Mouse (Mus musculus): ENCODE results near the gene 4933407L21Rik.

Gene 4933407L21Rik

GRCm38 (mm10) chr1:85928057-85928687 is at the start of gene 4933407L21Rik:
4933407L21Rik (plus strand) TSS chr1:85928483.
- no peak for DNase-seq (ENCODE audit: low spot score)

- DNase-seq (ENCODE audit: low spot score): no peak
These were observed 46.3 kb upstream of the 4933407L21Rik start for GRCm38 (mm10) chr1:85882003-85882402.

DNA sequence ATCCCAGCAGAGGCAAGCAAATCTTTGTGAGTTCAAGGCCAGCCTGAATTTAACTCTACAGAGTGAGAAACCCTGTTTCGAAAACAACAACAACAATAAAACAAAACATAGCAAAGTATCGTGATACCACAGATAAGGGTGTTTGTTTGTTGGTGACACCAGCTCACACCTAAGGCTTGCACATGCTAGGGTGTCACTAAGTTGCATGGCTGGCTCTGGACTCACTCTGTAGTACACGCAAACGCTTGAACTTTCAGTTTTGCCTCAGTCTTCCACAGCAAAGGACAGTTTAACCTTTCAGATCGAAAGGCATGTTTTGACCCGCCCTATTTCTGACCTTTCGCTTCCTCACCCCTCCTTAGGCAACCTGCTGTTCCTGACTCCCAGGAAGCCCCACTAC is 41.1 kb upstream of the 4933407L21Rik start:
- no peak for DNase-seq (ENCODE audit: low spot score)

GRCm38 (mm10) chr1:85894231-85894747 is 34.0 kb upstream of the 4933407L21Rik start, which contains the start of gene Itm2c:
Itm2c (plus strand) TSS chr1:85894281.
- peak; percentile 83 for DNase-seq (ENCODE audit: low spot score)

- peak; percentile 22 for DNase-seq (ENCODE audit: low spot score)
These were observed 33.4 kb upstream of the 4933407L21Rik start for GRCm38 (mm10) chr1:85894748-85895360.

DNA sequence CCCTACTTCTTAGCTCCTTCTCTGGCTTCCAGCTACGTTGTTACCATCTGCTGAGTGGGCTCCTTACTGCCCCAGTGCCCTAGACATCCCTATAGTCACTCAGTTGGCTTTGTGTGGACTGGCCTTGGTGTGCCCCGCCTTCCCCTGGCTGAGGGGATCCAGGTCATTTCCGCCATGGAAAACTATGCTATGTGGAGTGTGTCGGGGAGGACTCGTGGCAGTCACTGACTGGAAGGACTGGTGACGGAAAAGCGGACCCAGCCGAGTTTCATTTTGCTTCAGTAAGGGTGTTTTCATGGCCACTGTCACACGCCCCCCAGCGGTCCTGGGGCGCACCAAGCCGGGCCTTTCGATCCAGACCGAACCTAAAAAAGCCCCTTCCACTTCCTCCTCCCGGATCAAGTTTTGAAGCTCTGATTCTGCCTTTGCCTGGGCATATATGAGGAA is 32.9 kb upstream of the 4933407L21Rik start:
- DNase-seq (ENCODE audit: low spot score): peak; percentile 36

GRCm38 (mm10) chr1:85896110-85896509 is 32.2 kb upstream of the 4933407L21Rik start:
- DNase-seq (ENCODE audit: low spot score): no peak

- no peak for DNase-seq (ENCODE audit: low spot score)
These were observed 31.2 kb upstream of the 4933407L21Rik start for GRCm38 (mm10) chr1:85896781-85897700.

GRCm38 (mm10) chr1:85897901-85898760 is 30.2 kb upstream of the 4933407L21Rik start:
- no peak for DNase-seq (ENCODE audit: low spot score)

DNA sequence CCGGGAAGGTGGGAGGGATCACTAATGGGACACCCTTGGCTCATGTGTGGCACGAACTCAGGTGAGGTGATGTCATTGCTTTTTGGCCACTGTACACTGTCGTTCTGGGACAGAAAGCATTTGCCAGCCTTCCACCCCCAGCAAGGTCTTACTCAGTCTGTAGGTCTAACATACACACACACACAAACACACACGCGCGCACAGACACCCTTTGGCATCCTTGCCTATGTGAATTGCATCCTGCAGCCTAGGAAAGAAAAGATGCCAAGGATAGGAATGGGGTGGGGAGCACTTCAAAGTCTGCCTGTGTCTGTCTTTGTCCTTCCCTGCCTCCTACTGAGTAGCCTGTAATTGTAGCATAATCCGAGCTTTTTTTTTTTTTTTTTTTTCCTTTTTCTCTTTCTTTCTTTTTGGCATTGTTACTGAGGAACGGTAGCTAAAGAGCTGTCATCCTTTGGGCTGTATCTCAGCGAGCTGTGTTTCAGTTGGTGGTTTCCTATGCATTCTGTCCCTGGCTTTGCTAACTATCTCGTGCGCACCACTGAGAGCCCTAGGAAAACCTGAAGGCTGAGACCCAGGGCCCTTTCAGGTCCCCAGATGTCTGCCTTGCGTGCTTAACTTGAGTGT is 29.4 kb upstream of the 4933407L21Rik start:
- no peak for DNase-seq (ENCODE audit: low spot score)

DNA sequence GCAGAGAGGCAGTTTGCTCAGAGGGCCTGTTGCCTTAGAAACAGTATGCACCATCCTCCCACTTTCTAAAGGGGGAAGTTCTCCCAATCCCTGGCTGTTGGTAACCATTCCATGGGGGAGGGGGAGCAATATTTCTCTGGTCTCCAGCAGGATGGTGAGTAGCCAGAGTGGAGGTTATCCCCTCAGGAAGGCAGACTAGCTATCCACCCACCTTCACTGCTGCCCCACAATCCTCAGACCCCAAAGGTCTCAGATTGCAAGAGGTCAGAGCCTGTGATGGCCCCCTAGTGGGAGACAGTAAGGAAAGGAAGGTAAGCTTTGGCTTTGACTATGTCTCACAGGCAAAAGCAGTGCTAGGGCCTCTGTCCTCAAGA is 28.9 kb upstream of the 4933407L21Rik start:
- DNase-seq (ENCODE audit: low spot score): no peak

DNA sequence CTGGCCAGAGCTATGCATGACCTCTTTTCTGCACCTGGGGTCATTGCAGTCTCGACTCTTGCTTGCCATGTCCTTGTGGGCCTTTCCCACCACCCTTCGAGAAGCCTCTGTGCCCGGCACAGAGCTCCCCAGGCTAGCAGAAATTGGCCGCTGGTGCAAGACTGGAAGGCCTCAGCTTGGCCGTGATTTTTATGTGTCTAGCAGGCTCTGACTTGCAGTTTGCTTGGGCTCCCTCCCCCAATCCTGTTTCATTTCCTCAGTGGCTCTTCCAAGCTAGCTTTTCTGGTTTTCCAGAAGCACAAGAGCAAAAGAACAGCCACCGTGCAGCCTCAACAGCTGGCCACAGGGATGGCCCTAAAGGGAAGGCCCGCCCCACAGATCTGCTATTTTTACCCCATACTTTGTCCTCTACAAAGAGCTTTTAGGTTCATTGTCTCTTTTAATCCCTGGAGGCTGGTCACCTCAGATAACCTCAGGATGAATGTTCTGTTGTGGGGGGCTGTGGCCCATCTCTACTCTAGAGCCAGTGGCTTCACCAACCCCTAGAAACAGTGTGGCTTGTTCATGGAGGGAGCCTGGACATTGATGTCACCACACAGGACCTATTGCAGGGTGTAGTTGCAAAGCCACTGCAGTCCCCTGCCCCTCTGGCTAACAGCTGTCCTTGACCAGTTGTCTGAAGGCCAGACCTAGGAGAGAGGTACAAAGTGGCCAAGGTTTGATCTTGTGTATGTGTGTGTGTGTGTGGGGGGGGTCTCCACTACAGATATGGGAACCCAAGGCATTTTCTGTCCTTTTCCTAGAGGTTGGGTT is 27.6 kb upstream of the 4933407L21Rik start:
- no peak for DNase-seq (ENCODE audit: low spot score)

DNA sequence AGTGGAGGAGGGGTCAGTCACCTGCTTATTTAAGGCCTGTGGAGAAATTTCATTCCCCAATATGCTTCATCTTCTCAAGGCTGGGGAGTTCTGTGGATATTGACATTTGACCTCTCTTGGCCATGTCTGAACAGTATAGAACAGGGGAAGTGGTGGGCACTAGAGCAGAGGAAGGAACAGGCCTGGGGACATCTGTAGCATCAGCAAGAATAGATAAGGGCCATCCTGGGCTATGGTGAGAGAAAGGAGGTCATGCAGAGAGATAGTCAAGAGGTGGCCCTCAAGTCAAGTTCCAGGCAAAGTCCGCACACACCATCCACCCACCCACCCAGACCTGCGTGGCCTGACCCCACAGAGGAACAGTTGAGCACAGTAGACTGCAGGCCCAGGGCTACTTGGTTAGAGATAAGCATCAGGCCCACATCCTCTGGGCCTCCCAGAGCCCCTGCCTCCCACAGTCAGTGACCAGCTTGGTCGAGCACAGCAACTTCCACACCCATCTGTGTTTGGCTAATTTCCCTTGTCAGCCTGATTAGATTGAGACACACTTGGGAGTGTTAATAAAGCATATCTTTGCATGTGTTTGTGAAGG is 26.7 kb upstream of the 4933407L21Rik start:
- DNase-seq (ENCODE audit: low spot score): peak; percentile 28

- DNase-seq (ENCODE audit: low spot score): peak; percentile 24
These were observed 26.1 kb upstream of the 4933407L21Rik start for GRCm38 (mm10) chr1:85902108-85902561.

DNA sequence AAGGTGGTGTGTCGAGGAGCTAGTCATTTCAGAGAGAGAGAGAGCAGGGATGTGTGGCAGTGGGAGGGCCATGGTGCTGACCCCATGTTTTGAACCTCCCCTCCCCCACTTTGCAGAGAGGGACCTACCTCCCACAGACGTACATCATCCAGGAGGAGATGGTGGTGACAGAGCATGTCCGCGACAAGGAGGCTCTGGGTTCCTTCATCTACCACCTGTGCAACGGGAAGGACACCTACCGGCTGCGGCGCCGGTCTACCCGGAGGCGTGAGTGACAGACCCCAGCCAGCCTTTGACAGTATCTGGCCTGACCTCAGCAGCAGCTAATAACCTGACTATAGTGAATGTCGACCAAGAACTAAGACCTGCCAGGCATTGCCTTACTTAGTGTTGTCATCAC is 21.4 kb upstream of the 4933407L21Rik start:
- DNase-seq (ENCODE audit: low spot score): no peak

DNA sequence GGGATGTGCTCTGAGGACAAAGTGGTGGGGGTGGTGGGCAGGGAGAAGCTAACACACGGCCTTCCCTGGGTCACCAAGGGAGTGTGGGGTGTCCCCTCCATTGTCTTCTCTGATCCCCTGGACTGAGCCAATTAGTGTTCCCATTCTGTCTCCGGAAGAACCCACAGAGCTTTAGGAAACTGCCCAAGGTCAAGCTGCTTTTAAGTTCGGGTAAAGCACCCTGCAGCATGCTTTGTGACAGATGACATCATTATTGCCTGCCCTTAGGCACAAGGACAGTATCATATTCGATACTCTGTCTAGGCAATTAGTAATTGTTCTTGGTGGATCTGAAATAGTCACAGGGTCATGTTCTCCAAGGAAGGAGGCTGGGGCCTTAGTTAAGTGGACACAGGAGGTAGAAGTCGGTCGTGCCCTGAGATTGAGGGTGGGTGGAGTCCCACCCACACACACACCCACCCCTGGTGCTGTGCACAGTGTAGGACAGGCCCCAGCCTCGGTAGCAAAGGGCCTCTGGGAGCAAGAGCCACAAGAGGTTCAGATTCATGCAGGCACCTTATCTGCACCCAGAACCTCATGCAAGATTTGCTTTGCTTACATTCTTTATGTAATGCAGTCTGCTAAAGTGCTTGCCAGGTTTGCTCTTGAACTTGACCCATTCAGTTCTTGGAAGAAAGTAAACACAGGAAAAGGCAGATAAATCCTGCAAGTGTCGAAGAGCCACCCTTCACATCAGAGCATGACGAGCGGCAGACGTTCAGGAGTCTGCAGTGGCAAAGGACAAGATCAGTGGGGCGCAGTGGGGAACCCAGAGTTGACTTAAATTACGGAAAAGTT is 19.3 kb upstream of the 4933407L21Rik start:
- no peak for DNase-seq (ENCODE audit: low spot score)

DNA sequence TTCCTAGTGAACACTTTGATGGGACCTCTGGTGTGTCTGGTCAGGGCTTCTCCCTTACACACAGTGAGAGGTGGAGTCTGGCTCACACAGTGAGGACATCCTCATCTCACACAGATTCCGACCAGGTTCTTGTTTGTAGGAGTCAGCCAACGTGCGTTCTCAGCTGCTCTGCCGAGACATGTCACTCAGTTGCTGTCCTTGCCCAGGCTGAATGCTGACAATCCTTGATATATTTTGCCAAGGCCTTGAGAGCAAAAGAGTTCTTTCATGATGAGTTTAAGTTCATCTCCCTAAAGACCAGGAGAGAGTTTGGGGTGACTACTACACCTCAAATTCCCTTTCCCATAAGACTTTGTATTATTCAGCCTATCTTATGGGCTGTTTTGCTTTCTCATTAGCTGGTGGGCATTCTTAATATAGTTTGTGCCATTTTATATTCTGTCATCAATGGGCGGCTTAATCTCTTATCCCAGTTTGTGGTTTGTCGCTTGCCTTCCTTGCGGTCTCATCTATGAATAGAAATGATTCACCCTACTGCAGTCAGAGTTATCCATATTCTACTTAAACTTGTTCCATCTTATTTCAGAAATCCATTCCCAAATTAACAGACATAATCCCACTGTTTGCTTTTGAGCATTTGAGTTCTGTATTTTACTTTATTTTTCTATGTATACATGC is 15.1 kb upstream of the 4933407L21Rik start:
- no peak for DNase-seq (ENCODE audit: low spot score)

DNA sequence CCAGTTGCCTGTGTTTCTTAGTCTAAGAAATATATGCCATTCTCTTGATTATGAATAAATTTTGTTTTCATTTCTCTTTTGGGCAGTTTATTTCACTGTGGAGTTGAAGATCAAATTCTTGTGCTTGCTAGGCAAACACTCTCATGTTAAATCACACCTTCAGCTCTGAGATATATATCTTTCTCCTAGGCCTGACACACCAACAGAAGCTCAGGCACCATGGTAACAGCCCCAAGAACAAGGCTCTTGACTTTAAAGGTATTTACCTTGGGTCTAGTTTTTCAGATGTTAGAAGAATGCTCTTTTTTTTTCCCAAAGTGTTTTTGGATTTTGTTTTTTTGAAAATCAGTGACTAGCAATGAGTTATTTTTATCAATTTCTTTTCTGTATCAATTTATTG is 12.4 kb upstream of the 4933407L21Rik start:
- DNase-seq (ENCODE audit: low spot score): no peak
